In genomic region chr4:115057674-115058316, GRCm38 (mm10) we compare ENCODE assay signal across 8 mouse cellular contexts. TPM values are rescaled to one million over a fixed set of nuclear protein-coding genes. Genes with fewer than 3 reads are reported as not detected.
A peak's percentile ranks its signal among the peaks of the same experiment; 100 is the strongest.
DNase-seq lines count a peak whose midpoint lies in the region; ATAC-seq and TF ChIP-seq lines count a peak whose summit lies in the region.

No protein-coding gene starts in this region.

- H3K4me2 ChIP-seq in limb, embryonic 14.5 days (replicated peaks; ENCODE audit: low read depth, low read length, severe bottlenecking) = peak overlapping the region; percentile 55; the same call in 1 of the 2 replicates
- no peak overlapping the region for H3K4me2 ChIP-seq in neural tube, embryonic 14.5 days (ENCODE audit: low read depth, low read length)

- no peaks in the 10 kb centered on the region for H3K9me3 ChIP-seq in heart, embryonic 10.5 days
- H3K9me3 ChIP-seq in limb, embryonic 14.5 days (ENCODE audit: control insufficient read depth, low read length) = no peaks in the 10 kb centered on the region
- no peaks in the 10 kb centered on the region for H3K9me3 ChIP-seq in neural tube, embryonic 14.5 days (ENCODE audit: control insufficient read depth, low read length)

- TF ChIP-seq CTCF in bone marrow, adult 2 months (IDR thresholded peaks at IDR 0.05; ENCODE audit: control insufficient read depth, insufficient read depth, low read length) = no peak

- no peaks in the 10 kb centered on the region for H3K36me3 ChIP-seq in heart, embryonic 10.5 days
- no peaks in the 10 kb centered on the region for H3K36me3 ChIP-seq in limb, embryonic 14.5 days (ENCODE audit: control insufficient read depth, insufficient read depth, low read length)
- no peaks in the 10 kb centered on the region for H3K36me3 ChIP-seq in neural tube, embryonic 14.5 days (ENCODE audit: control insufficient read depth, insufficient read depth, low read length)

- TF ChIP-seq POLR2A in bone marrow, adult 2 months (IDR thresholded peaks at IDR 0.05; ENCODE audit: borderline replicate concordance, control insufficient read depth, low read depth, low read length) = no peak; the same call in 1 of the 2 replicates
- no peak for TF ChIP-seq POLR2A in limb, embryonic 14.5 days (IDR thresholded peaks at IDR 0.05; ENCODE audit: borderline replicate concordance, extremely low read depth, insufficient read depth, insufficient read length)

- H3K27me3 ChIP-seq in heart, embryonic 10.5 days (ENCODE audit: insufficient read depth, poor library complexity, severe bottlenecking) = peaks cover 95% of the 10 kb centered on the region
- peaks cover 96% of the 10 kb centered on the region for H3K27me3 ChIP-seq in limb, embryonic 14.5 days (ENCODE audit: control insufficient read depth, insufficient read depth, low read length)
- H3K27me3 ChIP-seq in neural tube, embryonic 14.5 days (ENCODE audit: control insufficient read depth, insufficient read depth, low read length) = peaks cover 56% of the 10 kb centered on the region

- peak overlapping the region; percentile 90 for H3K27ac ChIP-seq in bone marrow, adult 2 months (ENCODE audit: control insufficient read depth, insufficient read depth, low read depth, low read length, poor library complexity)
- H3K27ac ChIP-seq in heart, embryonic 10.5 days = peak overlapping the region; percentile 91
- no peak overlapping the region for H3K27ac ChIP-seq in limb, embryonic 14.5 days (replicated peaks; ENCODE audit: low read depth, low read length)
- H3K27ac ChIP-seq in neural tube, embryonic 14.5 days (ENCODE audit: low read depth, low read length) = no peak overlapping the region; the same call in 1 of the 2 replicates

- under 1% methylated on average over 33 of the region's 33 CpGs for WGBS in bone marrow, adult 2 months
- under 1% methylated on average over 33 of the region's 33 CpGs for WGBS in heart, embryonic 10.5 days
- 1% methylated on average over 33 of the region's 33 CpGs for WGBS in limb, embryonic 14.5 days
- WGBS in neural tube, embryonic 14.5 days = under 1% methylated on average over 33 of the region's 33 CpGs

- H3K4me3 ChIP-seq in bone marrow, adult 2 months (replicated peaks; ENCODE audit: control insufficient read depth, low read depth, low read length) = peak overlapping the region; percentile 76
- peak overlapping the region; percentile 60 for H3K4me3 ChIP-seq in heart, embryonic 10.5 days
- peak overlapping the region; percentile 36 for H3K4me3 ChIP-seq in limb, embryonic 14.5 days (replicated peaks; ENCODE audit: low read length)
- peak overlapping the region; percentile 13; the same call in 1 of the 2 replicates for H3K4me3 ChIP-seq in neural tube, embryonic 14.5 days (ENCODE audit: low read depth, low read length)

- ATAC-seq in limb, embryonic 14.5 days (ENCODE audit: low FRiP score, low read depth) = no peak
- ATAC-seq in neural tube, embryonic 14.5 days (ENCODE audit: low read depth) = no peak

- no peaks in the 10 kb centered on the region for H3K4me1 ChIP-seq in bone marrow, adult 2 months (ENCODE audit: control insufficient read depth, insufficient read depth, low read length)
- peaks cover 16% of the 10 kb centered on the region for H3K4me1 ChIP-seq in heart, embryonic 10.5 days
- peaks cover 17% of the 10 kb centered on the region for H3K4me1 ChIP-seq in limb, embryonic 14.5 days (ENCODE audit: control insufficient read depth, insufficient read depth, low read length)
- peaks cover 5% of the 10 kb centered on the region; the same call in 1 of the 2 replicates for H3K4me1 ChIP-seq in neural tube, embryonic 14.5 days (ENCODE audit: control insufficient read depth, insufficient read depth, low read length)

- H3K9ac ChIP-seq in limb, embryonic 14.5 days (ENCODE audit: low read depth, low read length, severe bottlenecking) = no peak overlapping the region
- H3K9ac ChIP-seq in neural tube, embryonic 14.5 days (replicated peaks; ENCODE audit: low read depth, low read length) = no peak overlapping the region; the same call in 1 of the 2 replicates

- peak; percentile 40 to 56 for DNase-seq in cerebellum, postnatal 10 days
- DNase-seq in cerebellum, adult 18-20 months = no peak
- no peak for DNase-seq in heart, embryonic 10.5 days (ENCODE audit: low spot score)
- DNase-seq in limb, embryonic 14.5 days (ENCODE audit: low spot score) = no peak
- DNase-seq in T-cell, adult 2 months (ENCODE audit: low spot score) = no peak
- DNase-seq in right cerebral cortex, postnatal 10 days (ENCODE audit: low spot score in 2 of 2) = no peak

RNA-seq across cellular contexts. Expression of gene Tal1, which starts 1.6 kb away (rescaled TPM):
- polyA plus RNA-seq in bone marrow, adult 2 months (2011; ENCODE audit: insufficient read depth, insufficient read length, low replicate concordance, missing spikeins) = 67.9 and 68.4 TPM in 2 replicates
- 6.7 and 8.3 TPM in 2 replicates for polyA plus RNA-seq in heart, embryonic 10.5 days (2016; fragmentation: Nextera tagmentation; extraction: Ambion mirVana)
- 3.4 and 4.4 TPM in 2 replicates for polyA plus RNA-seq in limb, embryonic 14.5 days (2012; rRNA removed)
- 1.6 and 1.7 TPM in 2 replicates for polyA plus RNA-seq in limb, embryonic 14.5 days (2014; fragmentation: Nextera tagmentation; extraction: Ambion mirVana)
- 2.3 TPM in 2 replicates for polyA plus RNA-seq in neural tube, embryonic 14.5 days (2014; fragmentation: Nextera tagmentation; extraction: Ambion mirVana)

RNA-seq across cellular contexts. Expression of gene Pdzk1ip1, which starts 30.7 kb away (rescaled TPM):
- polyA plus RNA-seq in bone marrow, adult 2 months (2011; ENCODE audit: insufficient read depth, insufficient read length, low replicate concordance, missing spikeins) = 212 and 213 TPM in 2 replicates
- polyA plus RNA-seq in heart, embryonic 10.5 days (2016; fragmentation: Nextera tagmentation; extraction: Ambion mirVana) = 19.5 and 29.4 TPM in 2 replicates
- polyA plus RNA-seq in limb, embryonic 14.5 days (2012; rRNA removed) = 11.3 and 12.0 TPM in 2 replicates
- polyA plus RNA-seq in limb, embryonic 14.5 days (2014; fragmentation: Nextera tagmentation; extraction: Ambion mirVana) = 14.7 and 21.9 TPM in 2 replicates
- polyA plus RNA-seq in neural tube, embryonic 14.5 days (2014; fragmentation: Nextera tagmentation; extraction: Ambion mirVana) = 2.4 and 2.7 TPM in 2 replicates

RNA-seq across cellular contexts. Expression of gene Stil, which starts 57.8 kb away (rescaled TPM):
- 7.8 and 8.1 TPM in 2 replicates for polyA plus RNA-seq in bone marrow, adult 2 months (2011; ENCODE audit: insufficient read depth, insufficient read length, low replicate concordance, missing spikeins)
- polyA plus RNA-seq in heart, embryonic 10.5 days (2016; fragmentation: Nextera tagmentation; extraction: Ambion mirVana) = 13.0 and 13.5 TPM in 2 replicates
- polyA plus RNA-seq in limb, embryonic 14.5 days (2012; rRNA removed) = 16.2 and 18.0 TPM in 2 replicates
- 11.5 and 12.8 TPM in 2 replicates for polyA plus RNA-seq in limb, embryonic 14.5 days (2014; fragmentation: Nextera tagmentation; extraction: Ambion mirVana)
- polyA plus RNA-seq in neural tube, embryonic 14.5 days (2014; fragmentation: Nextera tagmentation; extraction: Ambion mirVana) = 1.3 and 2.6 TPM in 2 replicates

Comparison
In these comparisons a context has a peak if more than half of its experiments do, and no peak if none do; other contexts are left out.
1. DNase-seq: peak in cerebellum, postnatal 10 days (2 of 2); none in cerebellum, adult 18-20 months (0 of 2), heart, embryonic 10.5 days (single experiment), limb, embryonic 14.5 days (single experiment), T-cell, adult 2 months (single experiment) and right cerebral cortex, postnatal 10 days (0 of 2).
2. H3K27ac ChIP-seq: peak in bone marrow, adult 2 months (single experiment) and heart, embryonic 10.5 days (single experiment); none in limb, embryonic 14.5 days (single experiment) and neural tube, embryonic 14.5 days (single experiment).
3. H3K4me3 ChIP-seq: peak in every context shown above with its lines; median percentile 76 in bone marrow, adult 2 months; 60 in heart, embryonic 10.5 days; 36 in limb, embryonic 14.5 days; 13 in neural tube, embryonic 14.5 days.